Mouse (Mus musculus): ENCODE data around the gene Ctu2.

The Ctu2 gene

DNA sequence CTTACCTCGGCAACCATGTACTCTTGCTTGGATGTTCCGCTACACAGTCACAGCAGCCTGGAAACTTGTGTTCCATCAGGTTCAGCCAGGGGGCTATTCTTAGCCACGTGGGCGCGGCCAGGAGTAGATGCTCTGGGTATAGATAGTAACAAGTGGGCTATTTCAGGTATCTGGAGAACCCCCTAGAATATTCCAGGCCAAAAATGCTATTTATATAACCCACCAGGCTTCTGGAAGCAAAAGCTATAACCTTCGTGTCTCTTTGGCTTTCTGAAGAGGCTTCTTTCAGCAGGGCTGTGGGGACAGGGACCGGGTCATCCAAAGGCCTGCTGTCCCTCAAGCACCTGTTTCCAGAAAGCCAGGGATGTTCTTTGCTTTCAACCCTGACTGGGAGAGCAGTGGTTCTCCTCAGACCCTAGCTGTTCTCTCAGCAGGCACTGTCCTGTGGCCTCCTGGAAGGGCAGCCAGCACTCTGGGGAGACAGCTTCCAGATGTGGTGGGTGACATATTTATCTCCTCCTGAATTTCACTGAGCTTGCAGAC lies 24.7 kb upstream of the Ctu2 start:
- DNase-seq = no peak

DNA sequence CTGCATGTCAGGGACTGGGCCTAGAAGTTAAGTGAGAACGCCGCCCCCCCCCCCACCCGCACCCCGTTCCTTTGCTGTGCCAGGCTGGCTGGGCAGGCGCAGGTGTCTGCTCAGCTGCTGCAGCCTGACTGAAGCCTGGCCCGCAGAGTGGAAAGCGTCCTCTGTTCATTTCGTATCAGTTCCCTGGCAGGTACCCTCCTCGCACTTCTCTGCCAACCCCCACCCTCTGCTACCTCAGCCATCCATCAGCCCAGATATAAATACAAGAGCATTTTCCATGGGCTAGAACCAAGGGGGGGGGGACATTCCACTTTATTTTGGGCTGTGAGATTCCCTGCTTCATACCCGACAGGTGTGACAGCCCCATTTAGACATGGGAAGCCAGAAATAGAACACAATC lies 23.8 kb upstream of the Ctu2 start:
- no peak for DNase-seq

DNA sequence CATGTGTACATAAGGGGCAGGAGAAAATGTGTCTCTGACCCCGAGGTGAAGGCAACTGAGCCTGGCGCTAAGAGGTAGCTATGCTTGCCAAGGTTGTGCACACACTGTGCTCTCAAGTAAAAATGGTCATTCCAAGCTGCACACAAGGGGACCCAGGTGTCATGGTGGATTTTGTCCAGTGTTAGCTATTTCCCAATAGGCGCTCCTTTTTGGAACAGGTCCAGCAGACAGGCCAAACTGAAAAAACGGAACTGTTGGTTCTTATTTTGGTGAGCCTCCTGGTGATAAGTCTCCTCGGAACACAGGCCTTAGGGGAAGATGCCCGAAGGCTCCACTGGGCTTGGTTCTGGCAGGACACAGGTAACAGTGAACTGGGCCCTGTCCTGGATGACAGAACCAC lies 21.5 kb upstream of the Ctu2 start:
- DNase-seq = no peak

DNA sequence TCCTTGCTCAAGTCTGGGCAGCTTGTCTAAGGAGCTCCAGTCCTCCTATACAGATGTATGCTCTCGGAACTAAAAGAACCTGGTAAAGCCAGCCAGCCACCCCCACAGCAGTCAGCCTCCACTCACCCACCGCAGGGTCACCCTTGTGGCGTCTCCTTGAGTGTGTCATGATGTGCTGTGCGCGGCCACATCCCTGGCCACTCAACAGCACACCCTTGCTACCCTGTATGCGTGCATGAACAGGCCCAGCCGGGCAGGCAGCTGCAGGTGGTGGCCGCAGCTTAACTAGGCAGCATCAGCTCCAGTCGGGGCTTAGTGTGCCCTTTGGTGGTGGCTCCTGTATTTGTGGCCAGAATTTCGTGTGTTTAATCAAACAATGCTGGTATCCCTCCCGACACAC lies 18.8 kb upstream of the Ctu2 start:
- DNase-seq = no peak

DNA sequence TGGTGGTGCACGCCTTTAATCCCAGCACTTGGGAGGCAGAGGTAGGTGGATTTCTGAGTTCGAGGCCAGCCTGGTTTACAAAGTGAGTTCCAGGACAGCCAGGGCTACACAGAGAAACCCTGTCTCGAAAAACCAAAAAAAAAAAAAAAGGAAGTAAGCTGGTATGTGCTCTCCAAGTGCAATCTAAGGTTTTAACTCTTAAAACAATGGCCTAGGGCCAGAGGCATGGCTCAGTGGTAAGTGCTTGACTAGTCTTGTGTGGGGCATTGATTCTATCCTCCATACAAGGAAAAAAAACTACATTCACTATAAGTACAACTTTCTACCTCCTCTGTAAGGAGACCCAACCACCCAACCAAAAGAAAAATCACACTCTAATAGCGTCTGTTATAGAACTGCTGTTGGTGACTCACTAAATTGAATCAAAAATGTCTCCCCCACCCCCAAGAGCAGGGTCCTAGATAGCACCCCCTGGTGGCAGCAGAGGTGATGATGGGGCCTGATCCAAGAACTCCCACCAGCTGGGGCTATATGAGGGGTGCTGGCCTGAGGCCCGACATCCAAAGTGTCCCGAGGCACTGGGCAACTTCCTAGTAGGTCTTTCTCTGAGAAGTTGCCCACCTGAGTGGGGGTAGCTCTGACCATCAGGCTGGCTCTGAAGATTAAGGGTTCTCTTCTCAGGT lies 16.6 kb upstream of the Ctu2 start:
- no peak for DNase-seq

DNA sequence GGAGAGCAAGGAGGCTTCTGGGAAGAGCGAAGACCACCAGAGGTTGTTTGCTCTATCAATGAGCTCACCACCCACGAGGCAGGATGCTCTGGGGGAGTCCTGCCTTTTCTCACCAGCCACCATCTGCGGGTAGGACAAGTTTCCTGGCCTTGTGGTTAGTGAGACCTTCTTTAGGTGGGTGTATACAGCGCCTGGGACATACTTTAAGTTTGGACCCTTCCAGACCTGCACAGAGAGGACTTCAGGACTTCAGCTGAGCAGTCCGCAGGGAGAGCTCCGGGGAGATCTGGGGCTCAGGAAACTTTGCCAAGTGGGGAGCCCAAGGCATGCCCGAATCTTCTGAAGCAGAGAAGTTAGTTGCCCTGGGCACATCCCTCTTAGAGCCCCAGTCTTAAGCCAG lies 16.0 kb upstream of the Ctu2 start:
- DNase-seq = no peak

DNA sequence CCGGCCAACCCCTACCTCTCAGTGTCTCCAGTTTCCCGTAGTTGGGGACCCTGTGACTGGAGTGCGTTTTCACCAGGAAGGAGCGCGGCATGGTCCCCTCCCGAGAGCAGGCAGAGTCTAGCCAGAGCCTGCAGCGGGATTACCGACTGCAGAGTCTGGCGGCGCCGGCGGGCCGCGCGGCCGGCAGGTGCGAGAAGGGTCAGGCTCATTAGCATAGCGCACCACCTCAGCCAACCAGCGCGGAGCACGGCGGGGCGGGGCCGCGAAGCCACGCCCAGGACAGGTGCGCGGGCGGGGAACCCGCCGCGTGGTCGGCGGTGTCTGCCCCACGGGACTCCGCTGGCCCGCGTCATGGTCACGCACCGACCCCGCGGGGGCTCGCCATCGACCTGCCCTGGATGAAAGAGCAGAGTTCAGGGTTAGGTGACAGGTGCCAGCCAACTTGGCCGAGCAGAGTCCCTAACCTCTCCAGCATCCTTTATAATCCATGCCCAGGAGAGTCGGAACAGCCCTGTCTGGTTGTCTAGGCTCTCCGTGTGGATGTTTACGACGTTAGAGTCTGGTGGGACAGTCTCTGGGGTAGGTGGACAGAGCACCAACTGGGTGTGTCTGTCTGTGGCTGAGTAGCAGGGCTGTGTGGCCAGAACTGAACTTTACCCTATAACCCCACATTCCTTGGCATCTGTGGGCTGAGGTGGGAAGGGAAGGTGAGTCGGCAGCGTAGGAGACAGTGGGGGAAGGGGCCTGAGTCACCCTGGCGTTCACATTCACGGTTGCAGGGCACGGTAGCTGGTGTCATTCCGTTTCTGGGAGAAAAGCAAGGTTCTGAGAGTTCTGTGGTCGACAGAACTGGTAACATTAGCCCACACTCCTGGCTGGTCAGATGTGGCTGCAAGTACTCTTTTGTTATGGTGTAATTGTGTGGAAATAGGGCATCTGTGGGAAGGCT lies 15.1 kb upstream of the Ctu2 start, which contains the start of gene Snai3:
Gene Snai3 (minus strand): TSS at position 210 of the 949 bp plus-strand sequence.
- DNase-seq = peak; percentile 69

DNA sequence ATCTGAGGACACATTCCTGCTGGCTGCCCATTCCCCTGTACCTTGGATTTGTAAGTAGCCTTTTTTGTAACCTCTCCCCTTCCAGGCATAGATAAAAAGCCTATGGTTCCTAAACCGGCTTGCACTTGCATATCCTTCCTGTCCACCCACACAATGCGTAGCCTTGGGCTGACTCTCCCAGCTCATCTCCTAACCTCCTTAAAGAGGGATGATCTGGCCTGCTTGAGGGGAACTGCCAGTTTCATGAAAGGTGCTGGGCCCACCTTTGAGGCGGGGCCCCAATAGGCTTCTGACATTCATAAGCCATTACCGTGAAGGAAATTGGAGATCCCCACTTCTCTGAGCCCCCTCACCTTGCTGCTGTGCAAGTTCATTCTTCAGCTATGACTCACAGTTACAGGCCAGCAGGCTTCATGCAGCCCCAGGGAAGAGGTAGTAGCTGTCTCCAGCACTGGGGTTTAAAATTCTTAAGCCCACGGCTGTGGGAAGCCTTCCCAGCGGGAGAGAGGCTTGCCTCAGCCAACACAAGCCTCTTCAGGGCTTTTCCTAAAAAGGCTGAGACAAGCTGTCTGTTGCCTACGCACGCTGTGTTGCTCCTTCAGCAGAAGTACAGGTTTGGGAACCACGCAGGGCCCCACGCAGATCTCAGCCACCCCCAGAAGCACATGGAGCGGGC lies 14.3 kb upstream of the Ctu2 start:
- DNase-seq = no peak

DNA sequence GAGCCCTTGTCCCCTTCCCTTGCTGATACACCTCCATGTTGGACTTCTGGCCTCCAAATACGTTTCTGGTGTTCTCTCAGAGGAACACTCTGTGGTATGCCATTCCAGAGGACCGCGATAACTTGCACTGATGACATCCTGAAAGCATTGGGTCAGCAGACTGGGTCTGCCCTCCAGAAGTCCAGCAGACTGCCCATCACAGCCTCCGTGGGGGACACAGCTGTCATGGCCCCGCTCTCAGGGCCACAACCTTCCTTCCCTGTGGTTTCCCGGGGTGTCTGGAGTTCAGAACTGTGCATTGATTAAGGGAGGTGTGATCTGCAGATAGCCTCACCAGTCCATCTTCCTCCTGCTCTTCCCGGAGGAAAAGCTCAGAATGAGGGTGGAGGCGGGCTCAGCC lies 13.4 kb upstream of the Ctu2 start:
- DNase-seq = no peak

DNA sequence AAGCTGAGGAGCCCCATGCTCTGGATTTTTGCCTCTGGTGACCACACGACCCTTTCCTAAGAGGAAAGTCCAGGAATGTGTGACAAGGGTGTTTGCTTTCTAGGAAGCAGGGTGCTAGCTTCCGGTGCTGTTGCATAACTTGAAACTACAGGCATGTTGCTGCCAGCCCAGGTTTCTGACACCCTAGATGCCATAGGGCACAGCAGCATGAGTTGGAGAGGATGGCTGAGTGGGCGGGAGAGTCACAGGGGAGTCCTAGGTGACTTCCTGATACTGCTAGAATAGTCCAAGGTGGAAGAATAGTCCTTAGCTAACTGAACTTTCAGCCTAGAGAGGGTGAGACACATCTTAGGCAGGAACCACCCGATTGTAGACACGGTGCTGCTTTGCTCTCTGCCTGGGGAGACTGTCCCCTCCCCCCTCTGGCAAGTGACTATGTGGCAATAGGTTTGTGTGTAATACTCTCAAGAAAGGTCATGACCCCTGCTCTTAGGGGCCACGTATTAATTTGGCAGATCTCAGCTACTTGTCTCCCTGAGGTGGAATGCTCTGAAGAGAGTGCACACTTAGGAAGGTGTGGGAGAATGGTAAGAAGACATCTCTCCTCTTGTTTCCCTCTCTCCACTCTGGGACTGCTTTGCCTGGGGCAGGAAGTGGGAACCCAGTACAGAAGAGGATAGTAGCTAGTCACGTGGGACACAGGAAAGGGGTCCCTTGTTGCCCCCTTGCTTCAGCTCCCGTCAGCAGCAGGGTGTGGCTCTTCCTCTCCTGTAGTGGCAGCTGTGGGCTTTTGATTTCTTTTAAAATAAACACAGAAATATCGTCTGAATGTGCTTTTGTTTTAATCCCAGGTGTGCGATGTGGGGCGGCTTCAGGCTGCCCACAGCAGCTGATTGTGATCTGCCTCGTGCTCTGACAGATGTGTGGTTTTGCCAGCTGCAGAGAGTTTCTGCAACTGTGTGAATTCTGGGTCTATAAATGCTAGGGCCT lies 12.0 kb upstream of the Ctu2 start:
- no peak for DNase-seq

DNA sequence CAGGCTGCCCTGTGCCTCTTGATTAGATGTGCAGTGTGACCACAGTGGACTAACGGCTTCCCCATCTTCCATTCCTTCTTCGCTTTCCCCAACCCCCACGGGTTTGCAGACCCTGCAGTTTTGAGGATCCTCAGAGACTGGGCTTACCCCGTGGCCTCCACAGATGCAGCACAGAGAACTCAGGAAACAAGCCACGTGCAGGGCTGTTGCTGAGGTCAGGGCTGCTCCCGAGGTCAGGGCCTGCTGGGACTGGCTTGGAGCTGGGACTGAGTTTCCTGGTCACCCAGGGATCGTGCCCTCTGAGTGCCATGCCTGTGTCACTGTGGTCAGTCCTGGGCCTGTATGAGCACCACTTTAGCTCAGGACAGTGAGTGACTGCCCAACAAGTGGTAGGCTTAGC lies 11.0 kb upstream of the Ctu2 start:
- no peak for DNase-seq

DNA sequence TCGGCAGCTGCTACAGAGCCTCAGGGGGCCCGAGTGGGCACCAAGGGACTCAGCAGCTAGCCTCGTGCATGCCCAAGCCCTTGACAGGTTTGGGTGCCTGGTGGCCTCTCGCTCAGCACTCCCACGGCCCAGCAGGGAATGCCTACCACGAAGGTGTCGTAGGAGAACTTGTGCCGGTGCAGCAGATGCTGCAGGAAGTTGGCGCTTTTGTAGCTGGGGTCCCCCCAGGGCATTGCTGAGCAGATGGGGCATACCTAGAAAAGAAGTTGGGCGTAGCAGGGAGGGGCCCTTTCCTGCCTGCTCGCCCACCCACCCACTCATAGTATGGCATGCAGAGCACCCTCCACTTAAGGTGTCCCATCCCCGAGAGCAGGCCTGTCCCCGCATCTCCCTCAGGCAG lies 8.1 kb upstream of the Ctu2 start:
- DNase-seq = no peak

DNA sequence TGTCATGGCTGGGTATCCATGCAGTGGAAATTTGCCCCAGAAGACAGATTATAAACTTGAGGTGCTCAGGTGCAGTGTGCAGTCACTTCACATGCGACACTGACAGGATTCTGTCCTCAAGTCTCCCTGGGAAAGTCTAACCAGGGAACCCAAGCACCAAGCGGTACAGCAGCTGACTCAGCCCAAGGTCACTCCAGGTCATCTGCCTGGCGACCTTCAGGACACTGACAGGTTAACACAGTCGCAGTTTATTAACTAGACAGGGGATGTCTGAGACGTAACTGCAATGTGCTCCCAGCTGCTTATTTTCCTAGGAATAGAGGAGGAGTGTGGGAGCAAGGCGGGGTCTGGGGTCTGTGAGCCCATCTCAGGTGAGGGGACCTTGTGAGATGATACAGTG lies 6.5 kb upstream of the Ctu2 start:
- DNase-seq = no peak

DNA sequence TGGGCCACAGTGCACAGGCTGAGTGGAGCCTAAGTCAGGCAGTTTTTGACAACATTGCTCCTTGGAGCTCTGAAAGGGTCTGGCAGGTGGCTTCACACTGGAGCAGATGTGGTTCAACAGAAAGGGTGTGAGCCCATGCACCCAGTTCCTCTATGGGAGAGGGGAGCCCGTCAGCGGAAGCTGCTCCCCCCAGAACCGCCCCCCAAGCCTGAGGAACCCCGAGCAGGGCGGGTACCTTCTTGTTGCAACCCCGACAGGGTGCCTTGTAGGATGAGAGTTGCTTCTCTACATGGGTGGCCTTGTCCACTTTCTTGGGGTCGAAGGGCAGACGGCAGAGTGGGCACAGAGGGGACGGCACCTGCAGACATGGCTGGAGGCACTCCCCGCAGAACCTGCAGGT lies 6.0 kb upstream of the Ctu2 start:
- no peak for DNase-seq

DNA sequence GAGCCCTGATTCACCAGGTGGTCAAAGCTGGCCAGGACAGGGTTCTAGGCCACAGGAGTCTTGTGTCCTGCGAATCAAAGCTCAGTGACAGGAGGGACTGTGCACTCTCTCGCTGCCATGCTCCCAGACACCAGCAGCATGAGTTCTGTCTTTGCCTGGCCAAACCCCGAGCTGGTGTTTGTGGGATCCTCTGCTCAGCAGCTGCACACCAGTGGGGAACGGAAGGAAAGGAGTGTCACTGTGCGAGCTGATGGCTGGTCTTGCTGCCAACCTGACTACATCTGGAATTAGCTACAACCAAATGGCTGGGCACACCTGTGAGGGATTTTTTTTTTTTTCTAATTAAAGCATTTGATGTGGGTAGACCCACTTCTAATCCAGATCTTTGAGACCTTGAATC lies 5.3 kb upstream of the Ctu2 start:
- DNase-seq = no peak

DNA sequence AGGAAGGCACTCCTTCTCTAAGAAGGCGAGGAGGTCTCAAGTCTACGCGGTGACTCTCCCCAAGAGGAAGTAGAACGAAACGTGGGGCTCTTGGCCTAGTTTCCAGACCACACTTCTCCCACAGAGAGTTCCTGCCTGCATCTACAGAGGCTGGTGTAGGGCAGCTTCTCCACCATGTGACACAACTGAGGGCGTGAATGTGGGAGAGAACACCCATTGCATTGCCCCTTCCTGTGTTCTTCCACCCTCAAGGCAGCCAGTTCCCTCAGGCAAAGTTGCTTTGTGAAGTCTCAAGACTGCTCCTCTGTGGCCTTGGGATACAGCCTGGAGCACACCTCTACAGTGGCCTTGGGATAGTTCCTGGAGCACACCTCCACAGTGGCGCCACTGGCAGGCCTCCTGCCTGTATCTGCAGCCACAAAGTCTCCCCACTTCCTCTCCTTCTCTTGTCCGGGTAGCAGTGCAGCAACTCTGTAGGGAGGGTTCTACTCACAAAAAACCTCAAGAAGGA lies 2.0 kb upstream of the Ctu2 start:
- DNase-seq = no peak

DNA sequence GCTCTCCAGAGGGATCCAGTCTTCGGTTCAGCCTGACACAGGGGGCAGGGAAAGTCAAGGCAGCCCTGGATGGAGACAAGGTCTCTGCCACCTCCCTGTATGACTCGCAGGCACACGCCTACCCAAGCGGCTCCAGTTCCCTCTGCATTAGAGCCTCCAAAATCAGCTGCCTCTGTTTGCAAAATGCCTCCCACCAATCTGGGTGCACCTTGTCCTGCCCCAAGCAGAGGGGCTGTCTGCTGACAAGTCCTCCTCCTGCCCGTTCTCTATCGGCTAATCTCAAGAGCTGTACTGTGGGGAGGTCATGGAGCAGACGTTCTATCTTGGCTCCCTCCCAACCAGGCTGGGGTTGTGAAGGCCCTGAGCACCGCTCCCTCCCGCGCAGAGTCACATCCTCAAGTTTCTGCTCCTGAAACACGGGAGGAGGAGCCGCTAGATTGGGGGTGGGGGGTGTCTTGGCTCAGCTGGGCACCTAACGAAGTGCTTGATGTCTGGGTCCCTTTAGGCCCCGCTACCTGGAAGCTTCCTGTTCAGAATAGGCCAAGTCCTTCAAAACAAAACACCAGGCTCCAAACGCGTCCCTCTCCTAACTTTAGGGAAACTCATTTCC lies 887 bp upstream of the Ctu2 start:
- peak; percentile 46 for DNase-seq

DNA sequence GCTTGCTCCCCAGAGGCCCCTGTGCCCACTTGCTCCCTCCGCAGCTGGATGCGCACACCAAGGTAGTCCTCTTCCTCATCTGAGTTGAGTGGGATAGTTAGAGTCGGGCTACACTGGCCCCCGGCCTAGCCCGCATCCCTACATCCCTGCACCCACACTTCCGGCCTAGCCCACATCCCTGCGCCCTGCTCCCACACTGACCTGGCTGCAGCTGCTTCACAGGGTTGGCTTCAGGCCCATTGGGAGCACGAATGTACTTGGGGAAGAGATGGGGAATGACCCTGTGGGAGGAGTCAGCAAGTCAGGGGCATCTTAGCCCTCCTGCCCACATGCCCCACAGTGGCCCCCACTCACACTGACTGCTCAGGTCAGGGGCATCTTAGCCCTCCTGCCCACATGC lies 6.5 kb downstream of the Ctu2 start:
- no peak for DNase-seq

DNA sequence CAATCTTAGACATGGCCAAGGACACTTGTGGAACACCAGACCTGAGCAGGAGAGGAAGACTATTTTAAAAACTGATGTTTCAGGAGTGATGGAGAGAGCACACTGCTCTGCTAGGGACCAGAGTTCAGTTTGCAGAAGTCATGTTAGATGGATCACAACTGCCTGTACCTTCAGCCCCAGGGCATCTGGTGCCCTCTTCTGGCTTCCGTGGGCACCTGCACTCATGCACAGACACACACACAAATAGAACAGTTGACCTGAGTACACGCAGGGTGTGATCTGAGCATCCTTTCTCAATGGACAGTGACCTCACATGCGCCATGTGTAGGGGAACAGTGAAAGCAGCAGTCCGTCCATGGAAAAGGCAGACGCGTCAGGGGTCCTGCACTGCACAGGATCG lies 7.9 kb downstream of the Ctu2 start:
- no peak for DNase-seq

DNA sequence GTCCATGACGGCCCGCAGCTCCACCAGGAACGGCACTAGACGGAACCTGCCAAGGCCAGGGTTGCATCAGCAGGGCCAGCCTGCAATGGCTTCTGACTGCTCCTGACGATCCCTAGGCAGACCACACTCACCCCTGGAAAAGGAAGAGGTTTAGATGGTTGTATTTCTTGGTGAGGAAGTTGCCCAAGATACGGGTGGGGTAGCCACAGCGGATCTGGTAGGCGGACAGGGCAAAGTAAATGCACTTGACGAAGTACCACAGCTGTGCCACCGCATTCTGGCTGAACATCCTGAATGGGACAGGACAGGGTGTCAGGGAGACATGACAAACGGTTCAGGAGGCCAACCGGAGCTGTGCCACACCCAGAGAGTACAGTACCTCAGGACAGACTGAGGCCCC lies 8.9 kb downstream of the Ctu2 start:
- no peak for DNase-seq

DNA sequence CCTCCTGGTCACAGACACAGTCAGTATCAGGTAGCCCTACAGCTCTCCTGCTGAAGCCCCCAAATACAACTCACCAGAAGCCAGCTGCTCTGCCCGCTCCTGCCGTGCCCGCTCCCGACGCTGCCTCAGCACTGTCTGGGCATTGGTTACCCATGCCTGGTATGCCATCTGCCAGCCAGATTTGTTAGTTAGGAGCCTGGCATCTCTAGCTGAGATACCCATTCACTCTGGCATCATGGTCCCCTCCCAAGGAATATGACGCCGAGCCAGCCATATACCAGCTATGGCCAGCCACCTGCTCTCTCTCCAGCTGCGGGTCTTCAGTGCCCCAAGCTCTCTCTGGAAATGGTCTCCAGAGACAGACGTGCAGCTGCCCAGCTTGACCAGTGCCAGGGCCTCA lies 12.4 kb downstream of the Ctu2 start:
- no peak for DNase-seq
